Mouse (Mus musculus) MEL (cell line): ENCODE measurements at regions not wholly inside any gene's neighbourhood (a gene's known extent, or its start where the extent isn't known, plus 50 kb on each side); places are given as distances from the start of the nearest gene placed in this dataset.

ENCODE experiments used
- DNase-seq: peaks from one replicate; pipeline ENCODE4 v3.0.0; 2011; ENCODE audit warnings: low read depth, low spot score
- H3K27ac ChIP-seq: 2 replicates; pipeline ENCODE4 v1.5.1; 2012; ENCODE audit warnings: low read depth, mild to moderate bottlenecking, control low read depth, low read length, moderate library complexity; ENCODE audit not compliant: control insufficient read depth
- H3K27me3 ChIP-seq, 2 experiments: fragments of 150-350 bp in 1 of 2; sonication (generic) in 1 of 2; 2 replicates each; pipeline ENCODE4 v1.6.1; 2012; ENCODE audit warnings: low read length in 2 of 2, mild to moderate bottlenecking in 2 of 2, improper control_type of control experiment in 1 of 2, moderate library complexity in 1 of 2; ENCODE audit not compliant: insufficient read depth in 2 of 2, control insufficient read depth in 1 of 2
- H3K36me3 ChIP-seq, 2 experiments: 2 replicates each; pipeline ENCODE4 v1.6.1; 2012 to 2014; ENCODE audit warnings: low read length in 2 of 2, improper control_type of control experiment in 1 of 2, inconsistent platforms in 1 of 2, mild to moderate bottlenecking in 1 of 2; ENCODE audit not compliant: insufficient read depth in 2 of 2, control insufficient read depth in 1 of 2
- H3K4me1 ChIP-seq, 2 experiments: fragments of 150-350 bp in 1 of 2; sonication (generic) in 1 of 2; 2 replicates each; pipeline ENCODE4 v1.6.1; 2012; ENCODE audit warnings: low read length in 2 of 2, improper control_type of control experiment in 1 of 2, mild to moderate bottlenecking in 1 of 2; ENCODE audit not compliant: insufficient read depth in 2 of 2, control insufficient read depth in 1 of 2
- H3K4me3 ChIP-seq, 2 experiments: fragments of 150-350 bp in 1 of 2; sonication (generic) in 1 of 2; 2 replicates each; pipeline ENCODE4 v1.5.1; 2012; ENCODE audit warnings: low read depth in 2 of 2, low read length in 2 of 2, mild to moderate bottlenecking in 2 of 2, moderate library complexity in 2 of 2, control low read depth in 1 of 2, improper control_type of control experiment in 1 of 2; ENCODE audit not compliant: control insufficient read depth in 1 of 2, insufficient read depth in 1 of 2
- H3K79me2 ChIP-seq: 2 replicates; pipeline ENCODE4 v1.6.1; 2012; ENCODE audit warnings: mild to moderate bottlenecking, low read length, moderate library complexity; ENCODE audit not compliant: control insufficient read depth, poor library complexity, insufficient read depth
- H3K9ac ChIP-seq: 2 replicates; pipeline ENCODE4 v1.6.1; 2012; ENCODE audit warnings: low read depth, mild to moderate bottlenecking, control low read depth, low read length, moderate library complexity; ENCODE audit not compliant: control insufficient read depth, poor library complexity, severe bottlenecking
- H3K9me3 ChIP-seq: fragments of 150-350 bp; sonication (generic); replicated peaks from 2 replicates; pipeline ENCODE4 v1.6.1; 2012; ENCODE audit warnings: mild to moderate bottlenecking, low read length, improper control_type of control experiment, moderate library complexity; ENCODE audit not compliant: insufficient read depth
- BHLHE40 ChIP-seq: IDR thresholded peaks from 2 replicates; pipeline ENCODE4 v1.6.1; 2012; ENCODE audit warnings: low read depth, mild to moderate bottlenecking, inconsistent platforms, low read length, improper control_type of control experiment, borderline replicate concordance
- CHD1 ChIP-seq: IDR thresholded peaks from 2 replicates; pipeline ENCODE4 v1.6.1; 2012; ENCODE audit warnings: low read depth, mild to moderate bottlenecking, inconsistent platforms, low read length, improper control_type of control experiment
- CHD2 ChIP-seq: IDR thresholded peaks from 2 replicates; pipeline ENCODE4 v1.6.1; 2011; ENCODE audit warnings: low read length, improper control_type of control experiment
- CTCF ChIP-seq, 3 experiments: IDR thresholded peaks in 2 of 3; conservative IDR thresholded peaks in 1 of 3; 2 replicates each; pipeline ENCODE4 v1.5.1; 2011 to 2012; ENCODE audit warnings: low read length in 3 of 3, low read depth in 2 of 3, mild to moderate bottlenecking in 2 of 3, improper control_type of control experiment in 1 of 3, inconsistent platforms in 1 of 3, mixed read lengths in 1 of 3, moderate library complexity in 1 of 3; ENCODE audit not compliant: control insufficient read depth in 1 of 3, insufficient read depth in 1 of 3, poor library complexity in 1 of 3, severe bottlenecking in 1 of 3
- E2F4 ChIP-seq: IDR thresholded peaks from 2 replicates; pipeline ENCODE4 v1.6.1; 2011; ENCODE audit warnings: low read depth, low read length, improper control_type of control experiment, borderline replicate concordance
- ELF1 ChIP-seq: IDR thresholded peaks from 2 replicates; pipeline ENCODE4 v1.6.1; 2014; ENCODE audit warnings: low read depth, mild to moderate bottlenecking, inconsistent platforms, low read length, improper control_type of control experiment, moderate library complexity
- EP300 ChIP-seq, 2 experiments: IDR thresholded peaks; 2 replicates each; pipeline ENCODE4 v1.6.1; 2011; ENCODE audit warnings: improper control_type of control experiment in 2 of 2, low read length in 2 of 2, low read depth in 1 of 2, mild to moderate bottlenecking in 1 of 2
- ETS1 ChIP-seq: IDR thresholded peaks from 2 replicates; pipeline ENCODE4 v1.6.1; 2012; ENCODE audit warnings: low read depth, mild to moderate bottlenecking, inconsistent platforms, low read length, improper control_type of control experiment, moderate library complexity
- GABPA ChIP-seq: IDR thresholded peaks from 2 replicates; pipeline ENCODE4 v1.6.1; 2012; ENCODE audit warnings: low read depth, mild to moderate bottlenecking, inconsistent platforms, low read length, improper control_type of control experiment, moderate library complexity
- HCFC1 ChIP-seq: IDR thresholded peaks from 2 replicates; pipeline ENCODE4 v1.6.1; 2012; ENCODE audit warnings: low read depth, mild to moderate bottlenecking, inconsistent platforms, low read length, improper control_type of control experiment, moderate library complexity
- KAT2A ChIP-seq: conservative IDR thresholded peaks from 2 replicates; pipeline ENCODE4 v1.6.1; 2012; ENCODE audit warnings: low read depth, low read length, improper control_type of control experiment, inconsistent platforms
- MAX ChIP-seq: IDR thresholded peaks from 2 replicates; pipeline ENCODE4 v1.6.1; 2011; ENCODE audit warnings: low read length, improper control_type of control experiment
- MAZ ChIP-seq: IDR thresholded peaks from 2 replicates; pipeline ENCODE4 v1.6.1; 2012; ENCODE audit warnings: low read depth, mild to moderate bottlenecking, inconsistent platforms, low read length, improper control_type of control experiment
- MEF2A ChIP-seq: IDR thresholded peaks from 2 replicates; pipeline ENCODE4 v1.6.1; 2014; ENCODE audit warnings: low read depth, mild to moderate bottlenecking, inconsistent platforms, low read length, improper control_type of control experiment; ENCODE audit not compliant: poor library complexity, insufficient replicate concordance, severe bottlenecking; ENCODE audit errors: extremely low read depth
- MXI1 ChIP-seq: IDR thresholded peaks from 2 replicates; pipeline ENCODE4 v1.6.1; 2011; ENCODE audit warnings: mild to moderate bottlenecking, low read depth, low read length, improper control_type of control experiment
- MYB ChIP-seq: IDR thresholded peaks from 2 replicates; pipeline ENCODE4 v1.6.1; 2011; ENCODE audit warnings: mild to moderate bottlenecking, low read depth, low read length, improper control_type of control experiment
- MYC ChIP-seq: IDR thresholded peaks from 2 replicates; pipeline ENCODE4 v1.6.1; 2011; ENCODE audit warnings: low read depth, mild to moderate bottlenecking, low read length, improper control_type of control experiment, moderate library complexity
- POLR2A ChIP-seq, 2 experiments: IDR thresholded peaks; 2 replicates each; pipeline ENCODE4 v1.6.1; 2011 to 2012; ENCODE audit warnings: low read length in 2 of 2, mild to moderate bottlenecking in 2 of 2, control low read depth in 1 of 2, improper control_type of control experiment in 1 of 2, low read depth in 1 of 2, moderate library complexity in 1 of 2; ENCODE audit not compliant: control insufficient read depth in 1 of 2, insufficient read depth in 1 of 2, poor library complexity in 1 of 2
- POLR2AphosphoS5 ChIP-seq: IDR thresholded peaks from 2 replicates; pipeline ENCODE4 v1.6.1; 2012; ENCODE audit warnings: low read depth, borderline replicate concordance, mild to moderate bottlenecking, inconsistent platforms, low read length, moderate library complexity, mixed read lengths
- RAD21 ChIP-seq: IDR thresholded peaks from 2 replicates; pipeline ENCODE4 v1.6.1; 2011; ENCODE audit warnings: mild to moderate bottlenecking, low read depth, low read length, improper control_type of control experiment
- RCOR1 ChIP-seq: IDR thresholded peaks from 2 replicates; pipeline ENCODE4 v1.6.1; 2012; ENCODE audit warnings: low read depth, mild to moderate bottlenecking, inconsistent platforms, low read length, improper control_type of control experiment
- SIN3A ChIP-seq: IDR thresholded peaks from 2 replicates; pipeline ENCODE4 v1.6.1; 2012; ENCODE audit warnings: low read length, improper control_type of control experiment, inconsistent platforms
- SMC3 ChIP-seq: IDR thresholded peaks from 2 replicates; pipeline ENCODE4 v1.6.1; 2011; ENCODE audit warnings: low read depth, low read length, improper control_type of control experiment
- TBP ChIP-seq: IDR thresholded peaks from 2 replicates; pipeline ENCODE4 v1.8.0; 2011; ENCODE audit warnings: low read depth, low read length, improper control_type of control experiment
- TCF12 ChIP-seq: IDR thresholded peaks from 2 replicates; pipeline ENCODE4 v1.6.1; 2014; ENCODE audit warnings: low read depth, mild to moderate bottlenecking, inconsistent platforms, low read length, improper control_type of control experiment, moderate library complexity
- UBTF ChIP-seq: IDR thresholded peaks from 2 replicates; pipeline ENCODE4 v1.6.1; 2012; ENCODE audit warnings: low read depth, mild to moderate bottlenecking, inconsistent platforms, low read length, improper control_type of control experiment, moderate library complexity, borderline replicate concordance; ENCODE audit not compliant: insufficient read depth
- USF1 ChIP-seq: IDR thresholded peaks from 2 replicates; pipeline ENCODE4 v1.6.1; 2014; ENCODE audit warnings: low read depth, mild to moderate bottlenecking, inconsistent platforms, low read length, improper control_type of control experiment, moderate library complexity
- USF2 ChIP-seq, 2 experiments: IDR thresholded peaks; 2 replicates each; pipeline ENCODE4 v1.6.1; 2011 to 2012; ENCODE audit warnings: improper control_type of control experiment in 2 of 2, low read length in 2 of 2, borderline replicate concordance in 1 of 2, inconsistent platforms in 1 of 2, low read depth in 1 of 2, mild to moderate bottlenecking in 1 of 2; ENCODE audit not compliant: insufficient read depth in 1 of 2
- ZC3H11A ChIP-seq: IDR thresholded peaks from 2 replicates; pipeline ENCODE4 v1.6.1; 2012; ENCODE audit warnings: low read depth, mild to moderate bottlenecking, inconsistent platforms, low read length, improper control_type of control experiment
- ZMIZ1 ChIP-seq: IDR thresholded peaks from 2 replicates; pipeline ENCODE4 v1.6.1; 2012; ENCODE audit warnings: low read depth, mild to moderate bottlenecking, inconsistent platforms, low read length, improper control_type of control experiment, moderate library complexity

GRCm38 (mm10) chr1:126971118-126971517 is 140.5 kb upstream of the Nckap5 start:
- no peaks in the 10 kb centered on the region for H3K79me2 ChIP-seq
- no peaks in the 10 kb centered on the region for H3K4me1 ChIP-seq
- H3K9ac ChIP-seq, result no peak overlapping the region
- H3K36me3 ChIP-seq, result no peaks in the 10 kb centered on the region
- H3K27me3 ChIP-seq, result no peaks in the 10 kb centered on the region
- H3K4me3 ChIP-seq, result no peak overlapping the region
- H3K27ac ChIP-seq, result no peak overlapping the region
- DNase-seq, result no peak
- no peak for TF ChIP-seq SMC3
- H3K9me3 ChIP-seq, result no peaks in the 10 kb centered on the region

GRCm38 (mm10) chr1:126966394-126966793 is 135.8 kb upstream of the Nckap5 start:
- H3K9ac ChIP-seq, result no peak overlapping the region

GRCm38 (mm10) chr1:126955839-126956720 is 125.5 kb upstream of the Nckap5 start:
- Histone ChIP-seq H3K9me3 (no peaks in the 10 kb centered on the region), H3K9ac (no peak overlapping the region), H3K27me3 (no peaks in the 10 kb centered on the region), H3K4me3 (no peak overlapping the region), H3K4me1 (no peaks in the 10 kb centered on the region), H3K36me3 (no peaks in the 10 kb centered on the region), H3K79me2 (no peaks in the 10 kb centered on the region), H3K27ac (no peak overlapping the region)
- DNase-seq, result no peak
- TF ChIP-seq KAT2A (no peak), UBTF (no peak), BHLHE40 (no peak), RCOR1 (no peak), POLR2A (IDR thresholded peaks at IDR 0.05; ENCODE audit: control insufficient read depth in 1 of 2, insufficient read depth in 1 of 2, low read depth in 1 of 2, low read length in 2 of 2, poor library complexity in 1 of 2) (no peak), MEF2A (no peak), GABPA (no peak), MAX (no peak), MAZ (no peak), CHD2 (no peak), EP300 (IDR thresholded peaks at IDR 0.05; ENCODE audit: low read depth in 1 of 2, low read length in 2 of 2) (no peak), USF1 (no peak), HCFC1 (no peak)

More at GRCm38 (mm10) chr1:126966394-126966793, 135.8 kb upstream of the Nckap5 start:
- Histone ChIP-seq H3K9me3 (no peaks in the 10 kb centered on the region), H3K79me2 (no peaks in the 10 kb centered on the region), H3K4me3 (no peak overlapping the region), H3K4me1 (no peaks in the 10 kb centered on the region), H3K36me3 (no peaks in the 10 kb centered on the region), H3K27ac (no peak overlapping the region), H3K27me3 (no peaks in the 10 kb centered on the region)
- TF ChIP-seq TCF12, result no peak
- TF ChIP-seq MXI1, result no peak
- TF ChIP-seq MYB, result no peak
- no peak for TF ChIP-seq MAX
- no peak for TF ChIP-seq ZC3H11A
- no peak for TF ChIP-seq RCOR1
- TF ChIP-seq E2F4, result no peak
- no peak for TF ChIP-seq ELF1
- TF ChIP-seq SIN3A, result no peak
- TF ChIP-seq SMC3, result peak; percentile 28; the same call in 1 of the 2 replicates
- no peak for TF ChIP-seq ETS1
- no peak for TF ChIP-seq TBP
- no peak for TF ChIP-seq USF1
- TF ChIP-seq CHD1, result no peak
- no peak for TF ChIP-seq HCFC1
- no peak for TF ChIP-seq MYC
- no peak for TF ChIP-seq MEF2A
- no peak for TF ChIP-seq MAZ
- no peak for TF ChIP-seq CHD2
- peak in 2 of 3 experiments; percentile 18 to 33; a peak in 3 of 6 replicates for TF ChIP-seq CTCF (IDR thresholded peaks at IDR 0.05 in 2 of 3, conservative IDR thresholded peaks at IDR 0.05 in 1 of 3; ENCODE audit: control insufficient read depth in 1 of 3, insufficient read depth in 1 of 3, low read depth in 2 of 3, low read length in 3 of 3, poor library complexity in 1 of 3, severe bottlenecking in 1 of 3)
- no peak for TF ChIP-seq UBTF
- TF ChIP-seq ZMIZ1, result no peak
- no peak for TF ChIP-seq POLR2AphosphoS5
- TF ChIP-seq USF2 (IDR thresholded peaks at IDR 0.05; ENCODE audit: borderline replicate concordance in 1 of 2, insufficient read depth in 1 of 2, low read depth in 1 of 2, low read length in 2 of 2), result no peak
- TF ChIP-seq RAD21, result peak; percentile 3
- peak; percentile 6 for DNase-seq
